Mouse (Mus musculus) spleen, adult 2 months (tissue): ENCODE results near the gene Gnl1. TPM values are rescaled to one million over a fixed set of nuclear protein-coding genes. Genes with fewer than 3 reads are reported as not detected.
"Not testable (repeated sequence)": the region's sequence is repeated elsewhere in the genome, so short reads cannot be mapped to it uniquely, and the experiment has no call there.

Experiments used
- DNase-seq, 2 experiments: peaks; one replicate each; pipeline versions ENCODE4 v3.0.0 to v3.0.0-alpha.2; 2012 to 2021; ENCODE audit warnings: low spot score in 2 of 2, low read depth in 1 of 2
- H3K27ac ChIP-seq: fragments of 200-500 bp; 2 replicates; pipeline ENCODE4 v1.5.1; 2012; ENCODE audit warnings: low read length, inconsistent platforms; ENCODE audit not compliant: insufficient read depth
- H3K27me3 ChIP-seq: fragments of 200-500 bp; 2 replicates; pipeline ENCODE4 v1.6.1; 2012; ENCODE audit warnings: mild to moderate bottlenecking, moderate library complexity, low read length, inconsistent platforms; ENCODE audit not compliant: control insufficient read depth, insufficient read depth
- H3K36me3 ChIP-seq: fragments of 200-500 bp; 2 replicates; pipeline ENCODE4 v1.6.1; 2012; ENCODE audit warnings: mild to moderate bottlenecking, low read length, inconsistent platforms; ENCODE audit not compliant: control insufficient read depth, insufficient read depth
- H3K4me1 ChIP-seq: fragments of 200-500 bp; 2 replicates; pipeline ENCODE4 v1.6.1; 2011; ENCODE audit warnings: inconsistent platforms; ENCODE audit not compliant: control insufficient read depth, insufficient read depth, insufficient read length
- H3K4me3 ChIP-seq: fragments of 200-500 bp; 2 replicates; pipeline ENCODE4 v1.5.1; 2011; ENCODE audit warnings: mild to moderate bottlenecking, inconsistent platforms; ENCODE audit not compliant: insufficient read depth, insufficient read length; ENCODE audit errors: extremely low read depth
- POLR2A ChIP-seq: fragments of 200-500 bp; IDR thresholded peaks from 2 replicates; pipeline ENCODE4 v1.6.1; 2011; ENCODE audit warnings: low read depth, low read length, inconsistent platforms
- WGBS: fragments of 180-500 bp; shearing (Covaris S2); methylation state at CpG from one replicate; pipeline ENCODE4 v1.1.7; 2018; 5-methylcytosine and 5-hydroxymethylcytosine counted together
- polyA plus RNA-seq: library from polyadenylated mRNA; depleted of rRNA; stranded (reverse); fragments of >200 nt; gene quantifications from 2 replicates; pipeline ENCODE4 v1.2.3, GENCODE M21; 2012; rRNA removed

The Gnl1 gene
- polyA plus RNA-seq, 1 experiment: 28.9 TPM

DNA sequence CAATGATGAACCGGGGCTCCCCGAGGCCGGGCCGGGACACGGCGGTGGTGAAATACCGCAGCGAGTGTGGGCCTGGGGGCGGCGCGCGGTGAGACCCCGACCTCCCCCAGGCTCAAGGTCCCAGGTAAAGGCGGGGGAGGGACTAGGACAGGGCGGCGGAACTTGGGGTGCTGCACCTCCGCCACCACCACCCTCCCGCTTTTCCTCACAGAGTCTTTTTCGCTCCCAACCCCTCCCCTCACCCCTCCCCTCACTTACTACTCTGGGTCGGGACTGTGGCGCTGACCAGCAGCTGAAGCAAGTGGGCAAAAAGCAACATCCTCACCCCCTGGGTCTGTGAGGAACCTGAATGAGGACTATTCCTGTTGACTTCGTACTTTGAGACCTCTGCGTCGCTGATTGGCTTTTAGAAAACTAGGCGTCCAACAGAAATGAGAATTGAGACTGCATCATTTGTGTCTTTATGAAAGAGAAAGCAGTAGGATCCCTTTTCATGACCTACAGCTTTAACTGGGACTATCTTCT lies 52.8 kb downstream of the Gnl1 start, which contains the start of gene H2-T23:
H2-T23 (minus strand) TSS at position 505 of the 525 bp plus-strand sequence.
- peak; percentile 91 for TF ChIP-seq POLR2A
- peak; percentile 73 to 76 for DNase-seq
- Histone ChIP-seq H3K36me3 (peaks cover 12% of the 10 kb centered on the region), H3K4me1 (peaks cover 12% of the 10 kb centered on the region; the same call in 1 of the 2 replicates), H3K4me3 (peak within 1 kb of the TSS; percentile 94), H3K27ac (peak within 1 kb of the TSS; percentile 96)
- not testable (repeated sequence) for H3K27me3 ChIP-seq
- WGBS: under 1% methylated on average over 25 of the region's 25 CpGs

- H3K4me1 ChIP-seq: peaks cover 12% of the 10 kb centered on the region; the same call in 1 of the 2 replicates
- H3K27ac ChIP-seq: not testable (repeated sequence)
These were observed 54.9 kb downstream of the Gnl1 start for GRCm38 (mm10) chr17:36034524-36034923.

GRCm38 (mm10) chr17:36035010-36035638 lies 55.5 kb downstream of the Gnl1 start:
- peaks cover 11% of the 10 kb centered on the region; the same call in 1 of the 2 replicates for H3K4me1 ChIP-seq
- not testable (repeated sequence) for H3K27ac ChIP-seq, H3K27me3 ChIP-seq, H3K4me3 ChIP-seq, H3K36me3 ChIP-seq
- 49% methylated on average over 3 of the region's 3 CpGs for WGBS
- DNase-seq: peak; percentile 42 to 73

More at GRCm38 (mm10) chr17:36034524-36034923, 54.9 kb downstream of the Gnl1 start:
- H3K4me3 ChIP-seq, DNase-seq, H3K27me3 ChIP-seq, H3K36me3 ChIP-seq: not testable (repeated sequence)
- 77% methylated on average over 3 of the region's 3 CpGs for WGBS

GRCm38 (mm10) chr17:36036126-36036525 lies 56.5 kb downstream of the Gnl1 start:
- not testable (repeated sequence) for H3K4me1 ChIP-seq, H3K27me3 ChIP-seq, H3K27ac ChIP-seq, H3K36me3 ChIP-seq, DNase-seq, H3K4me3 ChIP-seq
- 92% methylated on average over 13 of the region's 13 CpGs for WGBS

Other genes starting within 250 kb of the Gnl1 start
- gene Ier3, start 158.2 kb upstream of the Gnl1 start, polyA plus RNA-seq: 3.7 and 5.1 TPM in 2 replicates
- 29.9 and 35.8 TPM in 2 replicates for gene Flot1, start 156.6 kb upstream of the Gnl1 start, polyA plus RNA-seq
- gene Tubb5, start 141.5 kb upstream of the Gnl1 start, polyA plus RNA-seq: 305 and 404 TPM in 2 replicates
- 10.8 and 11.6 TPM in 2 replicates for gene Mdc1, start 138.3 kb upstream of the Gnl1 start, polyA plus RNA-seq
- gene Nrm, start 118.5 kb upstream of the Gnl1 start, polyA plus RNA-seq: 58.5 and 84.2 TPM in 2 replicates
- gene Ppp1r18, start 114.3 kb upstream of the Gnl1 start, polyA plus RNA-seq: 144 and 155 TPM in 2 replicates
- 79.1 and 85.7 TPM in 2 replicates for gene Dhx16, start 100.0 kb upstream of the Gnl1 start, polyA plus RNA-seq
- 35.4 and 39.9 TPM in 2 replicates for gene 2310061I04Rik, start 82.4 kb upstream of the Gnl1 start, polyA plus RNA-seq
- 24.3 and 34.8 TPM in 2 replicates for gene Atat1, start 69.8 kb upstream of the Gnl1 start, polyA plus RNA-seq
- 39.5 and 45.1 TPM in 2 replicates for gene Mrps18b, start 63.5 kb upstream of the Gnl1 start, polyA plus RNA-seq
- gene Ppp1r10, start 63.4 kb upstream of the Gnl1 start, polyA plus RNA-seq: 26.1 and 27.1 TPM in 2 replicates
- gene Abcf1, start 10.1 kb upstream of the Gnl1 start, polyA plus RNA-seq: 65.1 and 79.6 TPM in 2 replicates
- 19.3 and 24.3 TPM in 2 replicates for gene Prr3, start 385 bp downstream of the Gnl1 start, polyA plus RNA-seq
- 19.1 and 19.2 TPM in 2 replicates for gene H2-T24, start 40.7 kb downstream of the Gnl1 start, polyA plus RNA-seq
- 344 and 382 TPM in 2 replicates for gene H2-T23, start 53.0 kb downstream of the Gnl1 start, polyA plus RNA-seq
- gene H2-T22, start 62.9 kb downstream of the Gnl1 start, polyA plus RNA-seq: 60.3 and 61.9 TPM in 2 replicates
- gene Gm6034, start 63.1 kb downstream of the Gnl1 start, polyA plus RNA-seq: 0.08 and 0.22 TPM in 2 replicates
- 0.08 and 0.19 TPM in 2 replicates for gene Gm11127, start 78.5 kb downstream of the Gnl1 start, polyA plus RNA-seq
- gene Gm19684, start 141.8 kb downstream of the Gnl1 start, polyA plus RNA-seq: 0.43 and 0.44 TPM in 2 replicates
- gene Gm7030, start 149.6 kb downstream of the Gnl1 start, polyA plus RNA-seq: not detected in 2 replicates
- 0.15 TPM in 1 of 2 replicates, not detected in the other for gene Gm8909, start 188.7 kb downstream of the Gnl1 start, polyA plus RNA-seq
- gene H2-T3, start 210.4 kb downstream of the Gnl1 start, polyA plus RNA-seq: not detected in 2 replicates